8 mouse cellular contexts compared by ENCODE assay signal in the genomic region with DNA sequence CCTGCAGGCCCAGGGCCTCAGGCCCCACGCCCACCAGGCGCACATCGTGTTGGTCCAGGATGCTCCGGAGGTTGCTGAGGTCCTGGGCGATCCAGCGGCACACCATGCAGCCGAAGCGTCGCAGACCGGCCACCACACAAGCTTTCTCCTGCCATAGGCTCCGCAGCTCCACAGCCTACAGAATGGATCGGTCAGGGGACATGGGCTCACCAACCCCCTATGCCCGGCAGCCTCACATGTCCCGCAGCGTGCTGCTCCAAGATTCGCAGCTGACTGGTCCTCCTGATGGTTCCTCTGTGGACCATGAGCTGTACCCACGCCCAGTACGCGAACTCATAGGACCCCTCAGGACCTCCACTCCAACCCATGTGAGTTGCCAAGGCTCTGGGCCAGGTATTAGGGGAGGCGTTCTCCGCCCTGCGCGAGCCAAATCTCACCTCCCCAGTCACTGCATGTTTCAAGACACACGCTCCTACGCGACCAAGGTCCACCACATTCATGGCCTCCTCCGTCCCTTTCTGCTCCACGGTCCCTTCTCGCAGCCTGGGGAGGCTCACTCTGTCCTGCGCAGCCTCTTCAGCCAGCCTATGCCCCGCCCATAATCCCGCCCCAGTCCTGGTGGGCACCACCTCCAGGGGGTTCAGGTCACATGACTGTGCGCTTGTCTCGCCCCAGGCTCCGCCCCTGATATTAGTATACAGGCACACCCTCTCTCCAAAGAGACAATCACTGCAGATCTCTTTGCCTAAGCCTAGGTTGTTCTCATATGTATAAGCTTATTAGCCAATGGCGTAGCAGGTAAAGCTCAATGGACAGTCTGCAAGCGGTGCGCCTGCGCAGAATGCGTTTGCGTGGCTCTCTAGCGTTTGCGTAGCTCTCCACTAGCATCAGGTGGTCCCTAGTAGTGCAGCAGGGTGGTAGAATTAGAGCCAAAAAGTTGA. TPM values are rescaled to one million over a fixed set of nuclear protein-coding genes. Genes with fewer than 3 reads are reported as not detected.
A peak's percentile ranks its signal among the peaks of the same experiment; 100 is the strongest.
DNase-seq lines count a peak whose midpoint lies in the region; ATAC-seq lines count a peak whose summit lies in the region.

A gene (minus strand): TSS at position 630 of the 941 bp plus-strand sequence.

- no peaks in the 10 kb centered on the region; the same call in 1 of the 2 replicates for H3K9me3 ChIP-seq in hindbrain, embryonic 12.5 days (replicated peaks)

- peak; percentile 95 for DNase-seq in ZHBTc4 (ENCODE audit: low read depth, low spot score)
- DNase-seq in cerebellum, postnatal 25 days: peak; percentile 84 to 90
- DNase-seq in frontal cortex, postnatal 14 days (ENCODE audit: low spot score in 2 of 2): peak; percentile 64 to 68
- peak; percentile 40 to 49 for DNase-seq in layer of hippocampus, postnatal 25 days (ENCODE audit: extremely low spot score in 1 of 2, low spot score in 1 of 2)
- DNase-seq in lung, postnatal 14 days: peak; percentile 76
- DNase-seq in retina, postnatal 1 day: peak; percentile 94
- peak; percentile 84 for DNase-seq in urinary bladder, postnatal 14 days (ENCODE audit: low spot score)

- peak; percentile 96 for ATAC-seq in hindbrain, embryonic 12.5 days (ENCODE audit: low FRiP score)

- WGBS in hindbrain, embryonic 12.5 days: 4% methylated on average over 43 of the region's 43 CpGs

- H3K9ac ChIP-seq in hindbrain, embryonic 12.5 days: peak within 1 kb of the TSS; percentile 80

- peak within 1 kb of the TSS; percentile 64 for H3K27ac ChIP-seq in hindbrain, embryonic 12.5 days

- peaks cover 20% of the 10 kb centered on the region for H3K4me1 ChIP-seq in hindbrain, embryonic 12.5 days

- peak within 1 kb of the TSS; percentile 53 for H3K4me3 ChIP-seq in hindbrain, embryonic 12.5 days

- H3K4me2 ChIP-seq in hindbrain, embryonic 12.5 days (replicated peaks): peak within 1 kb of the TSS; percentile 94

- H3K27me3 ChIP-seq in hindbrain, embryonic 12.5 days: no peaks in the 10 kb centered on the region; the same call in 1 of the 2 replicates

- H3K36me3 ChIP-seq in hindbrain, embryonic 12.5 days: no peaks in the 10 kb centered on the region; the same call in 1 of the 2 replicates

RNA-seq across cellular contexts. Expression of the gene that starts here (rescaled TPM):
- polyA plus RNA-seq in hindbrain, embryonic 12.5 days (2016; fragmentation: Nextera tagmentation; extraction: Ambion mirVana): 38.0 and 40.2 TPM in 2 replicates
- 10 to 100 TPM; 40.9 to 51.7 TPM for total RNA-seq in layer of hippocampus, postnatal 25 days (2021)

Comparison
In these comparisons a context has a peak if more than half of its experiments do, and no peak if none do; other contexts are left out.
1. Peak in every context shown above with its lines: DNase-seq, ATAC-seq, H3K4me3 ChIP-seq and H3K27ac ChIP-seq.
2. DNase-seq: peak in every context shown above with its lines; median percentile 95 in ZHBTc4; 94 in retina, postnatal 1 day; 87 in cerebellum, postnatal 25 days; 84 in urinary bladder, postnatal 14 days; 76 in lung, postnatal 14 days; 66 in frontal cortex, postnatal 14 days; 44 in layer of hippocampus, postnatal 25 days.